Mouse (Mus musculus) brain, adult 10 weeks (tissue): ENCODE data around the gene 6030498E09Rik. TPM values are rescaled to one million over a fixed set of nuclear protein-coding genes. Genes with fewer than 3 reads are reported as not detected.

Experiments used
- polyA plus RNA-seq: library from polyadenylated mRNA; stranded (reverse); fragments of 350-450 nt; fragmentation: Illumina TruSeq; extraction: RNeasy Lipid Tissue Mini Kit (QIAGEN cat#74804); gene quantifications from one replicate; pipeline ENCODE4 v1.2.3, GENCODE M21; 2015; ENCODE audit warnings: low read depth, low replicate concordance

6030498E09Rik gene
- not detected for polyA plus RNA-seq

GRCm38 (mm10) chrX:38772478-38772877 is at the start of gene 6030498E09Rik:
TSS of gene 6030498E09Rik (plus strand) at chrX:38772671.

Other genes with a start within 250 kb of the 6030498E09Rik start
- 33.9 TPM for gene Cul4b, start 196.5 kb upstream of the 6030498E09Rik start, polyA plus RNA-seq
- gene Mcts1, start 172.1 kb upstream of the 6030498E09Rik start, polyA plus RNA-seq: 140 TPM
- 50.3 TPM for gene C1galt1c1, start 137.6 kb upstream of the 6030498E09Rik start, polyA plus RNA-seq